ENCODE assay signal across 21 mouse cellular contexts in the genomic region with DNA sequence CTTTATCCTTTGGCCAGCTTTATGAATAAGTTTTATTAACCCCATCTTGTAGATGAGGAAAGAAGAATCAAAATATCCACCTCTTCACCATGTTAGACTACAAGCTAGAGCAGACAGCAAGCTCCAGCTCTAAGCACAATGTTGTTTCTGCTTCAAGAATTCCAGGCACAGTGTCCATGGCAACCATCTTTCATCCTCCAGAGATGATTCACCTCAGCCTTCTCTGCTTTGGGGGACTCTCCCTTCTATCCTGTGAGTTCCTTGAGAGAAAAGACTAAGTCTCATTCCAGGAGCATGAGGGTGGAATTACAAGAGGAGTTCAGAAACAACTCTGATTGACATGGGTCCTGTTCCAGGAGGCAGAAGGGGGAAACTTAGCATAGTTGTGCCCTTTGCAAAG. TPM values are rescaled to one million over a fixed set of nuclear protein-coding genes. Genes with fewer than 3 reads are reported as not detected.
DNase-seq lines count a peak whose midpoint lies in the region; ATAC-seq and TF ChIP-seq lines count a peak whose summit lies in the region.
"Had no signal": no experiment of that assay in that cellular context is flagged by ENCODE, and none has a peak within 500 bp of the region (broad histone marks: within the 10 kb centered on the region; RNA-seq: fewer than 3 reads in every experiment).

No protein-coding gene starts in this region.

- peak; percentile 87 for ATAC-seq in forebrain, postnatal 0 days
- no peak for ATAC-seq in forebrain, embryonic 15.5 days (replicated peaks)
- ATAC-seq in midbrain, embryonic 15.5 days (replicated peaks), result peak; percentile 77
- ATAC-seq in cerebellum, adult (ENCODE audit: insufficient number of reproducible peaks, low FRiP score, low TSS enrichment), result no peak

- no peak overlapping the region for H3K4me2 ChIP-seq in forebrain, postnatal 0 days (ENCODE audit: low read depth)
- H3K4me2 ChIP-seq in forebrain, embryonic 15.5 days (replicated peaks), result no peak overlapping the region
- no peak overlapping the region for H3K4me2 ChIP-seq in midbrain, embryonic 15.5 days
- H3K4me2 ChIP-seq: embryonic facial prominence, embryonic 15.5 days; heart, embryonic 15.5 days; hindbrain, embryonic 14.5 days; limb, embryonic 12.5 days; stomach, embryonic 15.5 days had no signal

- no peak for TF ChIP-seq CTCF in forebrain, postnatal 0 days (IDR thresholded peaks at IDR 0.05; ENCODE audit: low read depth)
- TF ChIP-seq CTCF in left cerebral cortex, adult 2 months (IDR thresholded peaks at IDR 0.05), result no peak

- H3K9ac ChIP-seq in forebrain, postnatal 0 days, result no peak overlapping the region
- no peak overlapping the region for H3K9ac ChIP-seq in forebrain, embryonic 15.5 days (replicated peaks)
- no peak overlapping the region for H3K9ac ChIP-seq in midbrain, embryonic 15.5 days
- H3K9ac ChIP-seq: embryonic facial prominence, embryonic 15.5 days; heart, embryonic 15.5 days; hindbrain, embryonic 14.5 days; limb, embryonic 12.5 days; liver, embryonic 14.5 days; stomach, embryonic 15.5 days had no signal

- H3K4me1 ChIP-seq in forebrain, postnatal 0 days (ENCODE audit: insufficient read depth), result no peaks in the 10 kb centered on the region
- H3K4me1 ChIP-seq in forebrain, embryonic 15.5 days, result no peaks in the 10 kb centered on the region
- H3K4me1 ChIP-seq in midbrain, embryonic 15.5 days, result peaks cover 3% of the 10 kb centered on the region; the same call in 1 of the 2 replicates
- peaks cover 13% of the 10 kb centered on the region for H3K4me1 ChIP-seq in midbrain, embryonic 10.5 days
- H3K4me1 ChIP-seq: embryonic facial prominence, embryonic 15.5 days; heart, embryonic 15.5 days; megakaryocyte, embryonic 14.5 days; stomach, embryonic 15.5 days had no signal

- H3K36me3 ChIP-seq in forebrain, postnatal 0 days (ENCODE audit: insufficient read depth), result no peaks in the 10 kb centered on the region
- H3K36me3 ChIP-seq in forebrain, embryonic 15.5 days, result no peaks in the 10 kb centered on the region
- no peaks in the 10 kb centered on the region for H3K36me3 ChIP-seq in midbrain, embryonic 15.5 days (replicated peaks)
- no peaks in the 10 kb centered on the region for H3K36me3 ChIP-seq in midbrain, embryonic 10.5 days
- H3K36me3 ChIP-seq: embryonic facial prominence, embryonic 15.5 days; heart, embryonic 15.5 days; limb, embryonic 12.5 days; stomach, embryonic 15.5 days had no signal

- peak; percentile 47 for DNase-seq in forebrain, postnatal 0 days
- no peak for DNase-seq in midbrain, embryonic 10.5 days (ENCODE audit: low spot score)
- peak in 1 of 2 experiments; percentile 41 for DNase-seq in left cerebral cortex, adult 2 months (ENCODE audit: extremely low spot score in 1 of 2, low spot score in 2 of 2)
- peak; percentile 86 for DNase-seq in telencephalon, adult 2 months (ENCODE audit: low read depth, low spot score)
- DNase-seq in heart, postnatal 36 days, result no peak
- DNase-seq: cerebellum, adult 2 months; gastrocnemius, adult 2 months; heart, adult 11 months; kidney, adult 18-20 months; kidney, postnatal 25 days; lung, postnatal 10 days had no signal

- no peaks in the 10 kb centered on the region for H3K27me3 ChIP-seq in forebrain, postnatal 0 days (ENCODE audit: insufficient read depth, low read length)
- no peaks in the 10 kb centered on the region for H3K27me3 ChIP-seq in forebrain, embryonic 15.5 days
- no peaks in the 10 kb centered on the region for H3K27me3 ChIP-seq in midbrain, embryonic 15.5 days (replicated peaks)
- no peaks in the 10 kb centered on the region for H3K27me3 ChIP-seq in midbrain, embryonic 10.5 days (ENCODE audit: low read depth, poor library complexity, severe bottlenecking)
- H3K27me3 ChIP-seq: embryonic facial prominence, embryonic 15.5 days; limb, embryonic 12.5 days; megakaryocyte, embryonic 14.5 days; stomach, embryonic 15.5 days had no signal

- H3K27ac ChIP-seq in forebrain, postnatal 0 days (ENCODE audit: low read depth, low read length), result no peak overlapping the region
- no peak overlapping the region for H3K27ac ChIP-seq in forebrain, embryonic 15.5 days (replicated peaks)
- H3K27ac ChIP-seq in midbrain, embryonic 15.5 days, result no peak overlapping the region
- H3K27ac ChIP-seq in midbrain, embryonic 10.5 days (replicated peaks), result no peak overlapping the region
- H3K27ac ChIP-seq in left cerebral cortex, adult 2 months, result peak overlapping the region; percentile 90
- H3K27ac ChIP-seq: embryonic facial prominence, embryonic 15.5 days; gastrocnemius, adult 2 months; heart, embryonic 15.5 days; hindbrain, embryonic 14.5 days; limb, embryonic 12.5 days; liver, embryonic 14.5 days; stomach, embryonic 15.5 days had no signal

- no peaks in the 10 kb centered on the region for H3K9me3 ChIP-seq in forebrain, postnatal 0 days (ENCODE audit: low read length)
- H3K9me3 ChIP-seq in forebrain, embryonic 15.5 days, result no peaks in the 10 kb centered on the region
- H3K9me3 ChIP-seq in midbrain, embryonic 15.5 days, result no peaks in the 10 kb centered on the region
- H3K9me3 ChIP-seq in midbrain, embryonic 10.5 days (replicated peaks), result no peaks in the 10 kb centered on the region
- H3K9me3 ChIP-seq: embryonic facial prominence, embryonic 15.5 days; heart, embryonic 15.5 days; limb, embryonic 12.5 days; megakaryocyte, embryonic 14.5 days; stomach, embryonic 15.5 days had no signal

- no peak overlapping the region for H3K4me3 ChIP-seq in forebrain, postnatal 0 days (ENCODE audit: low read depth, low read length)
- no peak overlapping the region for H3K4me3 ChIP-seq in forebrain, embryonic 15.5 days
- no peak overlapping the region for H3K4me3 ChIP-seq in midbrain, embryonic 15.5 days
- no peak overlapping the region for H3K4me3 ChIP-seq in midbrain, embryonic 10.5 days
- H3K4me3 ChIP-seq in left cerebral cortex, adult 2 months, result no peak overlapping the region
- H3K4me3 ChIP-seq: embryonic facial prominence, embryonic 15.5 days; gastrocnemius, adult 2 months; heart, embryonic 15.5 days; limb, embryonic 12.5 days; megakaryocyte, embryonic 14.5 days; stomach, embryonic 15.5 days had no signal

- intact Hi-C loops in left cerebral cortex, adult 2 months (cut with DNase I), result no loop called here
- intact Hi-C loops in heart, postnatal 36 days (cut with DNase I), result no loop called here

RNA-seq across cellular contexts. Expression of a gene that starts 22.2 kb away (rescaled TPM):
- total RNA-seq in forebrain, postnatal 0 days (2014; rRNA removed), result 113 and 138 TPM in 2 replicates
- polyA plus RNA-seq in forebrain, postnatal 0 days (2015; fragmentation: Nextera tagmentation; extraction: Ambion mirVana), result 50.3 and 61.9 TPM in 2 replicates
- polyA plus RNA-seq in forebrain, embryonic 15.5 days (2015; fragmentation: Nextera tagmentation; extraction: Ambion mirVana), result 59.1 and 61.2 TPM in 2 replicates
- 88.4 and 96.8 TPM in 2 replicates for polyA plus RNA-seq in midbrain, embryonic 15.5 days (2015; fragmentation: Nextera tagmentation; extraction: Ambion mirVana)
- polyA plus RNA-seq in midbrain, embryonic 10.5 days (2016; fragmentation: Nextera tagmentation; extraction: Ambion mirVana), result 24.0 and 36.1 TPM in 2 replicates
- total RNA-seq in left cerebral cortex, adult 2 months (2021), result 100 to 1,000 TPM; 253 to 266 TPM
- total RNA-seq in heart, postnatal 36 days (2021), result under 1 TPM; 0.35 to 0.42 TPM

Comparison
In these comparisons a context has a peak if more than half of its experiments do, and no peak if none do; other contexts are left out.
1. ATAC-seq: peak in forebrain, postnatal 0 days (single experiment) and midbrain, embryonic 15.5 days (single experiment); none in forebrain, embryonic 15.5 days (single experiment) and cerebellum, adult (single experiment).
2. DNase-seq: peak in forebrain, postnatal 0 days (single experiment) and telencephalon, adult 2 months (single experiment); none in midbrain, embryonic 10.5 days (single experiment) and heart, postnatal 36 days (0 of 2).